Mouse (Mus musculus): ENCODE measurements around the gene Gm45521. TPM values are rescaled to one million over a fixed set of nuclear protein-coding genes. Genes with fewer than 3 reads are reported as not detected.

The Gm45521 gene
- polyA plus RNA-seq, 1 experiment from 2014 or later: not detected

GRCm38 (mm10) chr14:7960616-7961015 is 3.5 kb downstream of the Gm45521 start:
- H3K4me3 ChIP-seq (ENCODE audit: low read depth, low read length): no peak overlapping the region
- ATAC-seq (no peak), DNase-seq (no peak)
- no peak overlapping the region for H3K4me2 ChIP-seq (ENCODE audit: low read depth, low read length)
- TF ChIP-seq CTCF (IDR thresholded peaks at IDR 0.05; ENCODE audit: low read depth): peak; percentile 50
- TF ChIP-seq EP300 (IDR thresholded peaks at IDR 0.05; ENCODE audit: low read depth): no peak
- no peak overlapping the region for H3K9ac ChIP-seq (replicated peaks)
- no peaks in the 10 kb centered on the region for H3K27me3 ChIP-seq (ENCODE audit: insufficient read depth, low read length)
- 66% methylated on average over 11 of the region's 11 CpGs for WGBS (ENCODE audit: insufficient replicate concordance)
- no peaks in the 10 kb centered on the region for H3K36me3 ChIP-seq (replicated peaks; ENCODE audit: insufficient read depth, low read length)
- H3K9me3 ChIP-seq (ENCODE audit: low read length): no peaks in the 10 kb centered on the region
- H3K27ac ChIP-seq (ENCODE audit: low read depth): no peak overlapping the region
- H3K4me1 ChIP-seq (ENCODE audit: insufficient read depth): no peaks in the 10 kb centered on the region

- DNase-seq: peak; percentile 56
These were observed 4.6 kb downstream of the Gm45521 start for GRCm38 (mm10) chr14:7961714-7962113.

GRCm38 (mm10) chr14:7962626-7963025 is 5.5 kb downstream of the Gm45521 start:
- Histone ChIP-seq H3K36me3 (replicated peaks; ENCODE audit: insufficient read depth, low read length) (no peaks in the 10 kb centered on the region), H3K9ac (replicated peaks) (no peak overlapping the region), H3K9me3 (ENCODE audit: low read length) (no peaks in the 10 kb centered on the region), H3K4me1 (ENCODE audit: insufficient read depth) (no peaks in the 10 kb centered on the region), H3K4me3 (ENCODE audit: low read depth, low read length) (no peak overlapping the region), H3K4me2 (ENCODE audit: low read depth, low read length) (no peak overlapping the region), H3K27ac (ENCODE audit: low read depth) (no peak overlapping the region), H3K27me3 (ENCODE audit: insufficient read depth, low read length) (no peaks in the 10 kb centered on the region)
- ATAC-seq (no peak), DNase-seq (no peak)
- TF ChIP-seq CTCF (IDR thresholded peaks at IDR 0.05; ENCODE audit: low read depth) (no peak), EP300 (IDR thresholded peaks at IDR 0.05; ENCODE audit: low read depth) (no peak)
- 70% methylated on average over 2 of the region's 2 CpGs for WGBS (ENCODE audit: insufficient replicate concordance)

More at GRCm38 (mm10) chr14:7961714-7962113, 4.6 kb downstream of the Gm45521 start:
- no peaks in the 10 kb centered on the region for H3K4me1 ChIP-seq (ENCODE audit: insufficient read depth)
- peak; percentile 47; the same call in 1 of the 2 replicates for ATAC-seq
- H3K27me3 ChIP-seq (ENCODE audit: insufficient read depth, low read length): no peaks in the 10 kb centered on the region
- WGBS (ENCODE audit: insufficient replicate concordance): 54% methylated on average over 5 of the region's 5 CpGs
- no peak overlapping the region for H3K27ac ChIP-seq (ENCODE audit: low read depth)
- H3K9me3 ChIP-seq (ENCODE audit: low read length): no peaks in the 10 kb centered on the region
- H3K4me2 ChIP-seq (ENCODE audit: low read depth, low read length): no peak overlapping the region
- TF ChIP-seq EP300 (IDR thresholded peaks at IDR 0.05; ENCODE audit: low read depth) (no peak), CTCF (IDR thresholded peaks at IDR 0.05; ENCODE audit: low read depth) (no peak)
- H3K36me3 ChIP-seq (replicated peaks; ENCODE audit: insufficient read depth, low read length): no peaks in the 10 kb centered on the region
- no peak overlapping the region for H3K9ac ChIP-seq (replicated peaks)
- no peak overlapping the region for H3K4me3 ChIP-seq (ENCODE audit: low read depth, low read length)

- DNase-seq: no peak
- peak; percentile 61 for ATAC-seq
- H3K9me3 ChIP-seq (ENCODE audit: low read length): no peaks in the 10 kb centered on the region
- 46% methylated on average over 7 of the region's 7 CpGs for WGBS (ENCODE audit: insufficient replicate concordance)
- TF ChIP-seq CTCF (IDR thresholded peaks at IDR 0.05; ENCODE audit: low read depth) (no peak), EP300 (IDR thresholded peaks at IDR 0.05; ENCODE audit: low read depth) (no peak)
- no peaks in the 10 kb centered on the region for H3K4me1 ChIP-seq (ENCODE audit: insufficient read depth)
- H3K27ac ChIP-seq (ENCODE audit: low read depth): no peak overlapping the region
- H3K36me3 ChIP-seq (replicated peaks; ENCODE audit: insufficient read depth, low read length): no peaks in the 10 kb centered on the region
- no peaks in the 10 kb centered on the region for H3K27me3 ChIP-seq (ENCODE audit: insufficient read depth, low read length)
- H3K9ac ChIP-seq (replicated peaks): no peak overlapping the region
- no peak overlapping the region for H3K4me2 ChIP-seq (ENCODE audit: low read depth, low read length)
- no peak overlapping the region for H3K4me3 ChIP-seq (ENCODE audit: low read depth, low read length)
These were observed 6.1 kb downstream of the Gm45521 start for GRCm38 (mm10) chr14:7963160-7963559.

- H3K36me3 ChIP-seq (replicated peaks; ENCODE audit: insufficient read depth, low read length): no peaks in the 10 kb centered on the region
- WGBS (ENCODE audit: insufficient replicate concordance): 52% methylated on average over 11 of the region's 11 CpGs
- H3K9me3 ChIP-seq (ENCODE audit: low read length): no peaks in the 10 kb centered on the region
- H3K27me3 ChIP-seq (ENCODE audit: insufficient read depth, low read length): no peaks in the 10 kb centered on the region
- 0 out of 2 replicates have a peak, but pooled peaks have one; percentile 35 for TF ChIP-seq EP300 (IDR thresholded peaks at IDR 0.05; ENCODE audit: low read depth)
- peak; percentile 88 for TF ChIP-seq CTCF (IDR thresholded peaks at IDR 0.05; ENCODE audit: low read depth)
- no peaks in the 10 kb centered on the region for H3K4me1 ChIP-seq (ENCODE audit: insufficient read depth)
- H3K27ac ChIP-seq (ENCODE audit: low read depth): no peak overlapping the region
- H3K4me3 ChIP-seq (ENCODE audit: low read depth, low read length): no peak overlapping the region
- peak; percentile 69 for DNase-seq
- peak; percentile 74 for ATAC-seq
- no peak overlapping the region for H3K9ac ChIP-seq (replicated peaks)
- H3K4me2 ChIP-seq (ENCODE audit: low read depth, low read length): no peak overlapping the region
These were observed 7.3 kb downstream of the Gm45521 start for GRCm38 (mm10) chr14:7964219-7964889.

GRCm38 (mm10) chr14:7971889-7972493 is 14.9 kb downstream of the Gm45521 start:
- Histone ChIP-seq H3K27me3 (ENCODE audit: insufficient read depth, low read length) (no peaks in the 10 kb centered on the region), H3K9me3 (ENCODE audit: low read length) (no peaks in the 10 kb centered on the region), H3K27ac (ENCODE audit: low read depth) (no peak overlapping the region), H3K4me2 (ENCODE audit: low read depth, low read length) (no peak overlapping the region), H3K36me3 (replicated peaks; ENCODE audit: insufficient read depth, low read length) (no peaks in the 10 kb centered on the region), H3K4me3 (ENCODE audit: low read depth, low read length) (no peak overlapping the region), H3K9ac (replicated peaks) (no peak overlapping the region), H3K4me1 (ENCODE audit: insufficient read depth) (no peaks in the 10 kb centered on the region; the same call in 1 of the 2 replicates)
- ATAC-seq (no peak), DNase-seq (no peak)
- TF ChIP-seq CTCF (IDR thresholded peaks at IDR 0.05; ENCODE audit: low read depth) (no peak), EP300 (IDR thresholded peaks at IDR 0.05; ENCODE audit: low read depth) (no peak)
- 41% methylated on average over 10 of the region's 10 CpGs for whole genome bisulfite sequencing (ENCODE audit: insufficient replicate concordance)

All from liver, postnatal 0 days (tissue).